Comparison of ENCODE assay signal across 7 mouse cellular contexts in the genomic region with DNA sequence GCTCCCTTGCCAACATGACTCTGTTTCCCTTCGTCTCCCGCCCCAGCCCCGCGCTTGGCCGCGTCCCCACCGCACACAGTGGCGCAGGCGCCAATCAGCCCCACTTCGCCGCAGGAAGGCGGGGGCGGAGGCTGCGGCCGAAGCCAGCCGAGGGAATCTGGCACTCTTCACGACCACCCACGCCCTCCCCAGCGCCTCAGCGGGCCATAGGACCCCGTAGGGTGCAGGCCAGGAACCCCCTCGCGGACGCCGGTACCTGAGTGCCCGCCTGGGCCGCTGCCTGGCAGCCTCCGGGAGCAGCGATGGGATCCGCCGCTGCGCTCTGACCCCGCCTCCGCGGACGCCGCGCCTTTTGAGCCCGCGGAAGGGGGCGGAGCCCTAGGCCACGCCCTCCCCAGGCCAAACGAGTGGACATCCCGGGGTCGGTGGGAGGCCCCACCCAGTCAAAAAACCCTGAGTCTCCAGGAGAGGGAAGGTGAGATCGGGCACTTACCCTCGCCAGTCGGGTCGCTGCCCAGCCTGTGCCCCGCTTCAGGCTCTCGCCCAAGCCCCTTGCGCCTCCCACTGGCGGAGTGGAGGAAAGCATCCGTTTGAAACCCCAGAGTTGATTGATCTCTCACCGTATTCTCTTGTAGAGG. TPM values are rescaled to one million over a fixed set of nuclear protein-coding genes. Genes with fewer than 3 reads are reported as not detected.
DNase-seq lines count a peak whose midpoint lies in the region; ATAC-seq lines count a peak whose summit lies in the region.

A gene (minus strand): TSS at position 566 of the 638 bp plus-strand sequence.

- H3K4me3 ChIP-seq in intestine, embryonic 16.5 days (ENCODE audit: low read length) = peak within 1 kb of the TSS; percentile 93
- H3K4me3 ChIP-seq in midbrain, embryonic 11.5 days (ENCODE audit: low read depth, low read length) = peak within 1 kb of the TSS; percentile 78

- intact Hi-C loops in left cerebral cortex, postnatal 4 days (cut with DNase I) = loop anchor here (5.0 kb wide), 1 partner anchor 106 kb away; no protein-coding TSS in a partner anchor

- ATAC-seq in intestine, embryonic 16.5 days = peak; percentile 59
- ATAC-seq in midbrain, embryonic 11.5 days (ENCODE audit: low FRiP score) = peak; percentile 83

- peak within 1 kb of the TSS; percentile 90 for H3K9ac ChIP-seq in intestine, embryonic 16.5 days (ENCODE audit: low read depth, low read length)
- peak within 1 kb of the TSS; percentile 80 for H3K9ac ChIP-seq in midbrain, embryonic 11.5 days (ENCODE audit: low read length)

- H3K36me3 ChIP-seq in intestine, embryonic 16.5 days (ENCODE audit: control insufficient read depth, insufficient read depth, low read length) = peaks cover 5% of the 10 kb centered on the region; the same call in 1 of the 2 replicates
- H3K36me3 ChIP-seq in midbrain, embryonic 11.5 days (ENCODE audit: control insufficient read depth, insufficient read depth, low read length) = 0 out of 2 replicates have a peak, but pooled peaks cover 4% of the 10 kb centered on the region

- H3K9me3 ChIP-seq in intestine, embryonic 16.5 days (ENCODE audit: control insufficient read depth, low read length) = no peaks in the 10 kb centered on the region
- H3K9me3 ChIP-seq in midbrain, embryonic 11.5 days (ENCODE audit: control insufficient read depth, low read length) = no peaks in the 10 kb centered on the region

- WGBS in intestine, embryonic 16.5 days = under 1% methylated on average over 55 of the region's 55 CpGs
- under 1% methylated on average over 55 of the region's 55 CpGs for WGBS in midbrain, embryonic 11.5 days

- peak; percentile 93 for DNase-seq in adrenal gland, postnatal 14 days
- DNase-seq in embryo, embryonic 9.5 days (ENCODE audit: extremely low spot score) = peak; percentile 96
- peak; percentile 86 to 94 for DNase-seq in gastrocnemius, postnatal 4 days (ENCODE audit: low spot score in 2 of 2)
- peak; percentile 89 for DNase-seq in left cerebral cortex, postnatal 4 days
- peak; percentile 99 for DNase-seq in midbrain, embryonic 11.5 days (ENCODE audit: low spot score, missing footprints)
- peak; percentile 86 for DNase-seq in right cerebral cortex, postnatal 4 days

- H3K27ac ChIP-seq in intestine, embryonic 16.5 days (ENCODE audit: low read length) = peak within 1 kb of the TSS; percentile 88
- H3K27ac ChIP-seq in midbrain, embryonic 11.5 days (ENCODE audit: low read depth, low read length) = peak within 1 kb of the TSS; percentile 38; the same call in 1 of the 2 replicates

- peaks cover 30% of the 10 kb centered on the region for H3K4me1 ChIP-seq in intestine, embryonic 16.5 days (ENCODE audit: control insufficient read depth, insufficient read depth, low read length)
- peaks cover 27% of the 10 kb centered on the region for H3K4me1 ChIP-seq in midbrain, embryonic 11.5 days (ENCODE audit: control insufficient read depth, insufficient read depth, low read length)

- H3K27me3 ChIP-seq in intestine, embryonic 16.5 days (replicated peaks; ENCODE audit: control insufficient read depth, insufficient read depth, low read length) = no peaks in the 10 kb centered on the region
- H3K27me3 ChIP-seq in midbrain, embryonic 11.5 days (ENCODE audit: control insufficient read depth, insufficient read depth, low read length) = no peaks in the 10 kb centered on the region

- H3K4me2 ChIP-seq in intestine, embryonic 16.5 days (ENCODE audit: low read depth, low read length) = peak within 1 kb of the TSS; percentile 87
- peak within 1 kb of the TSS; percentile 86 for H3K4me2 ChIP-seq in midbrain, embryonic 11.5 days

RNA-seq across cellular contexts. Expression of the gene that starts here (rescaled TPM):
- 23.8 and 26.7 TPM in 2 replicates for total RNA-seq in adrenal gland, postnatal 14 days (2021)
- 100 to 1,000 TPM; 304 to 308 TPM for total RNA-seq in gastrocnemius, postnatal 4 days (2021)
- 189 and 200 TPM in 2 replicates for polyA plus RNA-seq in intestine, embryonic 16.5 days (2015; fragmentation: Nextera tagmentation; extraction: Ambion mirVana)
- 10 to 100 TPM; 62.5 to 66.8 TPM for total RNA-seq in left cerebral cortex, postnatal 4 days (2021)
- 129 and 140 TPM in 2 replicates for polyA plus RNA-seq in midbrain, embryonic 11.5 days (2014; fragmentation: Nextera tagmentation; extraction: Ambion mirVana)

Comparison
In these comparisons a context has a peak if more than half of its experiments do, and no peak if none do; other contexts are left out.
1. Peak in every context shown above with its lines: DNase-seq, ATAC-seq, H3K4me3 ChIP-seq and H3K27ac ChIP-seq.
2. RNA of the gene that starts here (total RNA-seq): 304 to 308 TPM in gastrocnemius, postnatal 4 days; 62.5 to 66.8 TPM in left cerebral cortex, postnatal 4 days and 23.8 to 26.7 TPM in adrenal gland, postnatal 14 days; every median in the first group is over 4 times any median in the second.